Mouse (Mus musculus): ENCODE data around the gene Terf2ip. TPM values are rescaled to one million over a fixed set of nuclear protein-coding genes. Genes with fewer than 3 reads are reported as not detected.

The Terf2ip gene
- polyA plus RNA-seq, 1 experiment from 2014 or later, result 24.7 TPM

DNA sequence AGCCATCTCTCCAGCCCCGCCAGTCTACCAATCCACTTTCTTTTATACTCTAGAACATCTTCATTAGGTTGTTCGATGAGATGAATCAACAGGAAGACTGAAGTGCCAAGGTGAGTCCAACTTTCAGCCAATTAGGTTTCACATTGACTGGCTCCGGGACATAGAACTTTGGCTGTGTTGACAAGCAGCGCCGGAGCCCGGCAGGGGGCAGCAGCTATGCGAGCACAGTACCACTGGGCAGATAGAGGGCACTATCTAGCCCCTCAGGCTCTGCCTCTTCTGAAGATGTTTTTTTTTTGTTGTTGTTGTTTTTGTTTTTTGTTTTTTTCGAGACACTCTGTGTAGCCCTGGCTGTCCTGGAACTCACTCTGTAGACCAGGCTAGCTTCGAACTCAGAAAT is 40.3 kb downstream of the Terf2ip start:
- Histone ChIP-seq H3K27me3 (ENCODE audit: control insufficient read depth, insufficient read depth, low read length) (no peaks in the 10 kb centered on the region), H3K9me3 (ENCODE audit: control insufficient read depth, low read depth, low read length) (no peaks in the 10 kb centered on the region), H3K4me3 (ENCODE audit: low read depth, low read length) (no peak overlapping the region), H3K27ac (ENCODE audit: low read length) (no peak overlapping the region), H3K4me1 (ENCODE audit: control insufficient read depth, insufficient read depth, low read length) (no peaks in the 10 kb centered on the region), H3K4me2 (replicated peaks; ENCODE audit: low read depth, low read length) (no peak overlapping the region), H3K9ac (replicated peaks; ENCODE audit: low read depth, low read length) (no peak overlapping the region), H3K36me3 (ENCODE audit: control insufficient read depth, insufficient read depth, low read length) (no peaks in the 10 kb centered on the region)
- WGBS, result 79% methylated on average over 9 of the region's 9 CpGs
- no peak for ATAC-seq (ENCODE audit: insufficient number of reproducible peaks, insufficient read depth, low FRiP score, low read depth)

DNA sequence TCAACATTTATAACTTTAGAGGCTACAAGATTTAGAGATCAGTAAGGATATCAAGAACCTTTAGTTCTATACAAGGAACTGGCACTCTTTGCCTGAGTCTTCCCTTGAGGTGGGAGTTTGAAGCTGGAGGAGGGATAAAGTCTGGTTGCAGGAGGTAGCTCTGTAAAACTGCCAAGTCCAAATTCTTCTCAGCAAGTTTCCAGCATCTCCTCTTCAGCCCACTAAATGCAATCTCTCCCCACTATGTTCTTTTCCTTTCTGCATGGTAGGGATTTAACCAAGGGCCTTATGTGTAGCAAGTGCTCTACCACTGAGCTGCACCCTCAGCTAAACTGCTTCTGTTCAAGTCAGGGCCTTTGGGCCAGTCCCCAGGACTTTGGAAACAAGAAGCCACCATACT is 43.3 kb downstream of the Terf2ip start:
- H3K4me3 ChIP-seq (ENCODE audit: low read depth, low read length), result no peak overlapping the region
- no peaks in the 10 kb centered on the region for H3K4me1 ChIP-seq (ENCODE audit: control insufficient read depth, insufficient read depth, low read length)
- no peaks in the 10 kb centered on the region for H3K9me3 ChIP-seq (ENCODE audit: control insufficient read depth, low read depth, low read length)
- H3K9ac ChIP-seq (replicated peaks; ENCODE audit: low read depth, low read length), result no peak overlapping the region
- no peaks in the 10 kb centered on the region for H3K36me3 ChIP-seq (ENCODE audit: control insufficient read depth, insufficient read depth, low read length)
- no peak overlapping the region for H3K27ac ChIP-seq (ENCODE audit: low read length)
- no peak for ATAC-seq (ENCODE audit: insufficient number of reproducible peaks, insufficient read depth, low FRiP score, low read depth)
- H3K4me2 ChIP-seq (replicated peaks; ENCODE audit: low read depth, low read length), result no peak overlapping the region
- H3K27me3 ChIP-seq (ENCODE audit: control insufficient read depth, insufficient read depth, low read length), result no peaks in the 10 kb centered on the region

DNA sequence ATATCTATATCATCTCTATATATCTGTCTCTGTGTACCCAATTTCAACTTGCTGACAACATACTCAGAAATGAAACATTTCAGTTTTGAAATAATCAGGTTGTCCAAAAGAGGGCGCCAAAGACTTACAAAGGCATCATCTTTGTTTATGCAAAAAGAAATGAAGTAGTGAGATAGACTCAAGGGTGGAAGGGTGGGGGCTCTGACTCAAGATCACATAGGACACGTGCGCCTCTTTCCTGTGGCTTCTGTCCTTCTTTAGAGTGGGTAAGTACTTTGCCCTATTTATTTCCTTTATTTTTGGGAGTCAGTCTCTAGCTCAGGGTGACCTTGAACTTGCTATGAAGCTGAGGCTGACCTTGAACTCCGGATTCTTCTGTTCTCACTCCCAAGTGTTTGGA is 50.2 kb downstream of the Terf2ip start:
- WGBS, result 36% methylated on average over 4 of the region's 4 CpGs
- no peaks in the 10 kb centered on the region for H3K27me3 ChIP-seq (ENCODE audit: control insufficient read depth, insufficient read depth, low read length)
- ATAC-seq (ENCODE audit: insufficient number of reproducible peaks, insufficient read depth, low FRiP score, low read depth), result no peak

More for the DNA sequence above, 50.2 kb downstream of the Terf2ip start:
- no peak overlapping the region for H3K27ac ChIP-seq (ENCODE audit: low read length)
- H3K36me3 ChIP-seq (ENCODE audit: control insufficient read depth, insufficient read depth, low read length), result no peaks in the 10 kb centered on the region
- no peaks in the 10 kb centered on the region for H3K9me3 ChIP-seq (ENCODE audit: control insufficient read depth, low read depth, low read length)
- no peak overlapping the region for H3K4me3 ChIP-seq (ENCODE audit: low read depth, low read length)
- no peak overlapping the region for H3K9ac ChIP-seq (replicated peaks; ENCODE audit: low read depth, low read length)
- H3K4me1 ChIP-seq (ENCODE audit: control insufficient read depth, insufficient read depth, low read length), result no peaks in the 10 kb centered on the region
- H3K4me2 ChIP-seq (replicated peaks; ENCODE audit: low read depth, low read length), result no peak overlapping the region

Other genes starting within 250 kb of the Terf2ip start
- gene Cfdp1, start 157.1 kb upstream of the Terf2ip start, polyA plus RNA-seq (2014; fragmentation: Nextera tagmentation; extraction: Ambion mirVana), result 206 and 215 TPM in 2 replicates
- 9.7 and 11.8 TPM in 2 replicates for gene Tmem170, start 134.6 kb upstream of the Terf2ip start, polyA plus RNA-seq (2014; fragmentation: Nextera tagmentation; extraction: Ambion mirVana)
- gene Chst5, start 101.0 kb upstream of the Terf2ip start, polyA plus RNA-seq (2014; fragmentation: Nextera tagmentation; extraction: Ambion mirVana), result 3.0 and 3.9 TPM in 2 replicates
- gene Tmem231, start 77.5 kb upstream of the Terf2ip start, polyA plus RNA-seq (2014; fragmentation: Nextera tagmentation; extraction: Ambion mirVana), result 14.8 and 16.6 TPM in 2 replicates
- gene Gabarapl2, start 70.7 kb upstream of the Terf2ip start, polyA plus RNA-seq (2014; fragmentation: Nextera tagmentation; extraction: Ambion mirVana), result 187 and 189 TPM in 2 replicates
- gene Adat1, start 19.1 kb upstream of the Terf2ip start, polyA plus RNA-seq (2014; fragmentation: Nextera tagmentation; extraction: Ambion mirVana), result 8.9 and 9.5 TPM in 2 replicates
- gene Kars, start 75 bp upstream of the Terf2ip start, polyA plus RNA-seq (2014; fragmentation: Nextera tagmentation; extraction: Ambion mirVana), result 203 and 212 TPM in 2 replicates
- gene Gm6793, start 3.6 kb downstream of the Terf2ip start, polyA plus RNA-seq (2014; fragmentation: Nextera tagmentation; extraction: Ambion mirVana), result 0.38 and 1.4 TPM in 2 replicates

Measured in stomach, embryonic 14.5 days (tissue).